Mouse (Mus musculus) G1E (cell line): ENCODE results near the gene Rtn2. TPM values are rescaled to one million over a fixed set of nuclear protein-coding genes. Genes with fewer than 3 reads are reported as not detected.

Experiments
- ATAC-seq: 2 replicates; pipeline ENCODE4 v1.8.0; 2016; ENCODE audit warnings: mild to moderate bottlenecking; ENCODE audit not compliant: insufficient number of reproducible peaks, poor library complexity, low FRiP score, severe bottlenecking; ENCODE audit errors: extremely low read depth
- DNase-seq: peaks from one replicate; pipeline ENCODE4 v3.0.0; 2012; ENCODE audit warnings: low spot score
- H3K27me3 ChIP-seq: 2 replicates; pipeline ENCODE4 v1.6.1; 2012; ENCODE audit warnings: mild to moderate bottlenecking, low read length, inconsistent platforms; ENCODE audit not compliant: insufficient read depth
- H3K36me3 ChIP-seq: replicated peaks from 2 replicates; pipeline ENCODE3; 2012; ENCODE audit warnings: mild to moderate bottlenecking, inconsistent platforms
- H3K4me1 ChIP-seq: 2 replicates; pipeline ENCODE4 v1.6.1; 2012; ENCODE audit warnings: low read depth, low read length, inconsistent platforms, mixed read lengths; ENCODE audit not compliant: insufficient read depth
- H3K4me3 ChIP-seq: 2 replicates; pipeline ENCODE4 v1.5.1; 2012; ENCODE audit warnings: low read depth, mild to moderate bottlenecking, inconsistent platforms, low read length, moderate library complexity, mixed read lengths
- H3K9me3 ChIP-seq: replicated peaks from 2 replicates; pipeline ENCODE4 v1.6.1; 2012; ENCODE audit warnings: inconsistent platforms
- CTCF ChIP-seq: IDR thresholded peaks from 2 replicates; pipeline ENCODE4 v1.5.1; 2012; ENCODE audit warnings: low read depth, low read length, inconsistent platforms, mixed read lengths
- GATA1 ChIP-seq: IDR thresholded peaks from 2 replicates; pipeline ENCODE4 v1.6.1; 2012; ENCODE audit warnings: borderline replicate concordance, low read length, inconsistent platforms, mixed read lengths
- GATA2 ChIP-seq: IDR thresholded peaks from 2 replicates; pipeline ENCODE4 v1.6.1; 2012; ENCODE audit warnings: low read depth, low read length, inconsistent platforms, borderline replicate concordance
- POLR2AphosphoS5 ChIP-seq: IDR thresholded peaks from 2 replicates; pipeline ENCODE4 v1.6.1; 2012; ENCODE audit warnings: low read depth, low read length, inconsistent platforms; ENCODE audit not compliant: insufficient replicate concordance
- TAL1 ChIP-seq: conservative IDR thresholded peaks from 2 replicates; pipeline ENCODE4 v1.6.1; 2012; ENCODE audit warnings: low read depth, low read length, inconsistent platforms, mixed read lengths
- polyA plus RNA-seq: library from polyadenylated mRNA; stranded (reverse); fragments of >175 nt; gene quantifications from 2 replicates; pipeline ENCODE4 v1.2.3, GENCODE M21; 2012
- total RNA-seq, 2 experiments: library from RNA; stranded (forward) in 1 of 2; stranded (reverse) in 1 of 2; fragments of 200-1000 nt in 1 of 2; fragments of >200 nt in 1 of 2; fragmentation: Nextera tagmentation in 1 of 2; gene quantifications; 2 replicates each; pipeline ENCODE4 v1.2.3; 2014 to 2017

The Rtn2 gene
- 0.73 and 0.98 TPM in 2 replicates for total RNA-seq (2014; fragmentation: Nextera tagmentation)
- 0.06 and 0.11 TPM in 2 replicates for total RNA-seq (2017)
- polyA plus RNA-seq = 0.94 and 0.96 TPM in 2 replicates

GRCm38 (mm10) chr7:19282385-19282784, at the start of gene Rtn2:
TSS of gene Rtn2 (plus strand) at chr7:19282624.
- no peaks in the 10 kb centered on the region for H3K36me3 ChIP-seq
- peaks cover 38% of the 10 kb centered on the region for H3K27me3 ChIP-seq
- peak within 1 kb of the TSS; percentile 70 for H3K4me3 ChIP-seq
- H3K9me3 ChIP-seq = no peaks in the 10 kb centered on the region
- H3K4me1 ChIP-seq = peaks cover 32% of the 10 kb centered on the region
- DNase-seq = peak; percentile 35
- no peak for TF ChIP-seq TAL1
- peak; percentile 49 for ATAC-seq

- DNase-seq (no peak), ATAC-seq (no peak)
- no peak for TF ChIP-seq CTCF
- TF ChIP-seq TAL1 = no peak
- TF ChIP-seq POLR2AphosphoS5 = no peak
- no peak for TF ChIP-seq GATA2
- no peak for TF ChIP-seq GATA1
- H3K4me3 ChIP-seq = no peak overlapping the region
- no peaks in the 10 kb centered on the region for H3K9me3 ChIP-seq
- peaks cover 58% of the 10 kb centered on the region for H3K4me1 ChIP-seq
- H3K36me3 ChIP-seq = peaks cover 76% of the 10 kb centered on the region
- no peaks in the 10 kb centered on the region for H3K27me3 ChIP-seq
Observed at GRCm38 (mm10) chr7:19234652-19235051, 47.8 kb upstream of the Rtn2 start.

- DNase-seq (no peak), ATAC-seq (peak; percentile 47; the same call in 1 of the 2 replicates)
- Histone ChIP-seq H3K36me3 (peaks cover 74% of the 10 kb centered on the region), H3K4me1 (peaks cover 57% of the 10 kb centered on the region), H3K9me3 (no peaks in the 10 kb centered on the region), H3K4me3 (no peak overlapping the region), H3K27me3 (no peaks in the 10 kb centered on the region)
- TF ChIP-seq TAL1 (no peak), GATA1 (no peak), CTCF (no peak), GATA2 (no peak), POLR2AphosphoS5 (no peak)
Observed at GRCm38 (mm10) chr7:19235092-19235671, 47.2 kb upstream of the Rtn2 start.

DNA sequence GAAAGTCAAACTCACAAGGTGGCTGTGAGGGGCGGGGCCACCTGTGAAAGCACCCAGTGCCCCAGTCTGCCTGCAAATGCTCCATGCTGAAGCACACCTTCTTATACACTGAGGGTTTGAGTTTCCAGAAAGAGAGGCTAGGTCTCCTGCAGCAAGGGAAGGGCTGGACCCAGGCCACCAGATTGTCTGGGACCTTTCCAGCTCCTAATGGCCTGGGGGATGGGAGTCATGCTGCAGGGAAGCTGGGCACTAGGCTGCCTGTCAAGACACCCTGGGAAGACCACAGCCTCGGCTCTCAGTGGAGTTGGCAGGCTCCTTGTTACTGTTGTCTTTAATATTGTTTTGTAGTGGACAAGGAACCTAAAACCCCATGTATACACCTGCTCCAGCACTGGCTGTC, 46.0 kb upstream of the Rtn2 start:
- H3K9me3 ChIP-seq = no peaks in the 10 kb centered on the region
- TF ChIP-seq TAL1 (no peak), CTCF (no peak), POLR2AphosphoS5 (no peak), GATA1 (no peak), GATA2 (no peak)
- no peak overlapping the region for H3K4me3 ChIP-seq
- DNase-seq (no peak), ATAC-seq (no peak)
- H3K27me3 ChIP-seq = no peaks in the 10 kb centered on the region
- H3K4me1 ChIP-seq = peaks cover 57% of the 10 kb centered on the region
- peaks cover 72% of the 10 kb centered on the region for H3K36me3 ChIP-seq

- no peak for ATAC-seq
- H3K4me1 ChIP-seq = peaks cover 49% of the 10 kb centered on the region
- H3K9me3 ChIP-seq = no peaks in the 10 kb centered on the region
- peaks cover 61% of the 10 kb centered on the region for H3K36me3 ChIP-seq
- TF ChIP-seq TAL1 (no peak), CTCF (no peak), GATA2 (no peak), GATA1 (no peak), POLR2AphosphoS5 (no peak)
- DNase-seq = no peak
- no peaks in the 10 kb centered on the region for H3K27me3 ChIP-seq
- no peak overlapping the region for H3K4me3 ChIP-seq
Observed at GRCm38 (mm10) chr7:19238344-19238743, 44.1 kb upstream of the Rtn2 start.

- no peak for TF ChIP-seq GATA1
- no peak for TF ChIP-seq GATA2
- peak; percentile 60 for TF ChIP-seq CTCF
- no peak for TF ChIP-seq POLR2AphosphoS5
- no peak for TF ChIP-seq TAL1
- ATAC-seq = peak; percentile 71
- no peaks in the 10 kb centered on the region for H3K9me3 ChIP-seq
- no peak overlapping the region for H3K4me3 ChIP-seq
- peak; percentile 52 for DNase-seq
- peaks cover 62% of the 10 kb centered on the region for H3K36me3 ChIP-seq
- peaks cover 49% of the 10 kb centered on the region for H3K4me1 ChIP-seq
- no peaks in the 10 kb centered on the region for H3K27me3 ChIP-seq
Observed at GRCm38 (mm10) chr7:19239423-19239822, 43.0 kb upstream of the Rtn2 start.
